Mouse (Mus musculus) liver, embryonic 14.5 days (tissue): ENCODE measurements at regions not wholly inside any gene's neighbourhood (a gene's known extent, or its start where the extent isn't known, plus 50 kb on each side); places are given as distances from the start of the nearest gene placed in this dataset.

Experiments
- CTCF ChIP-seq: IDR thresholded peaks from 2 replicates; pipeline ENCODE4 v1.5.1; 2016; ENCODE audit warnings: antibody characterized with exemption, low read depth, control low read depth
- EP300 ChIP-seq: IDR thresholded peaks from 2 replicates; pipeline ENCODE4 v1.6.1; 2016; ENCODE audit warnings: antibody characterized with exemption, low read depth

DNA sequence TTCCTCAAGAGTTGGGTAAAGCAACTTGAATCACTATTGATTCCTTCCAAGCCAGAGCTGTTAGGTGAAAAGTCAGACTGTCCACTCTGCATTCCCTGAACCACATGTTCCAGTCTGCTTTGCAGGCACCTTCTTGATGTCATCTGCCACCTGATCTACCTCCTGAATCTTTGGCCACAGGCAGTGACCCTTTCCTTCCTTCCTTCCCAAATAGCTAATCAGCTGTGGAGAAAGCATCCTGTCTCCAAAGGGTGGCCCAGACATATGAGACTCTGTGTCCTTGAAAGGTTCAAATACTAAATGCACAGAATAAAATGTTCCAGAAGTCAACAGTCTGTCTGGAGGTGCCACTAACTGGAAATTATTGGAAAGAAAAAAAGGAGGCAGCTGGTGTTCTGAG, 107.6 kb upstream of the Pabpc6 start:
- TF ChIP-seq EP300, result no peak
- no peak for TF ChIP-seq CTCF
